In genomic region chr7:138428826-138429225, GRCm38 (mm10) we compare ENCODE assay signal across 10 mouse cellular contexts. TPM values are rescaled to one million over a fixed set of nuclear protein-coding genes. Genes with fewer than 3 reads are reported as not detected.
A peak's percentile ranks its signal among the peaks of the same experiment; 100 is the strongest.
DNase-seq lines count a peak whose midpoint lies in the region; ATAC-seq and TF ChIP-seq lines count a peak whose summit lies in the region.
"Had no signal": no experiment of that assay in that cellular context is flagged by ENCODE, and none has a peak within 500 bp of the region (broad histone marks: within the 10 kb centered on the region; RNA-seq: fewer than 3 reads in every experiment).

No protein-coding gene starts in this region.

- WGBS in forebrain, embryonic 14.5 days, result 40% methylated on average over 1 of the region's 1 CpGs
- WGBS in forebrain, embryonic 12.5 days, result 59% methylated on average over 1 of the region's 1 CpGs
- WGBS in neural tube, embryonic 15.5 days, result 55% methylated on average over 1 of the region's 1 CpGs

- H3K27ac ChIP-seq in forebrain, embryonic 14.5 days (ENCODE audit: low read depth, low read length), result no peak overlapping the region
- H3K27ac ChIP-seq in forebrain, embryonic 12.5 days, result no peak overlapping the region
- H3K27ac ChIP-seq in neural tube, embryonic 15.5 days (replicated peaks), result no peak overlapping the region
- no peak overlapping the region for H3K27ac ChIP-seq in layer of hippocampus, adult 2 months
- H3K27ac ChIP-seq: limb, embryonic 13.5 days had no signal

- H3K4me1 ChIP-seq in forebrain, embryonic 14.5 days (ENCODE audit: control insufficient read depth, insufficient read depth, low read length), result 0 out of 2 replicates have a peak, but pooled peaks cover 3% of the 10 kb centered on the region
- H3K4me1 ChIP-seq in forebrain, embryonic 12.5 days, result peaks cover 7% of the 10 kb centered on the region
- H3K4me1 ChIP-seq in neural tube, embryonic 15.5 days, result no peaks in the 10 kb centered on the region

- TF ChIP-seq CTCF in layer of hippocampus, adult 2 months (conservative IDR thresholded peaks at IDR 0.05), result peak; percentile 77

- no peak overlapping the region for H3K4me2 ChIP-seq in forebrain, embryonic 14.5 days (ENCODE audit: low read length)
- no peak overlapping the region for H3K4me2 ChIP-seq in forebrain, embryonic 12.5 days
- no peak overlapping the region for H3K4me2 ChIP-seq in neural tube, embryonic 15.5 days
- H3K4me2 ChIP-seq: limb, embryonic 13.5 days had no signal

- peak; percentile 27 for DNase-seq in forebrain, embryonic 14.5 days (ENCODE audit: low spot score)
- peak; percentile 23 for DNase-seq in neural tube, embryonic 10.5 days (ENCODE audit: extremely low spot score, low spot score)
- peak; percentile 55 to 59 for DNase-seq in cerebellum, postnatal 36 days
- peak; percentile 44 to 64 for DNase-seq in layer of hippocampus, adult 2 months (ENCODE audit: low spot score in 2 of 2)
- DNase-seq in retina, embryonic 14.5 days (ENCODE audit: low spot score), result peak; percentile 60
- no peak for DNase-seq in thymus, adult 18-20 months

- no peak overlapping the region for H3K9ac ChIP-seq in forebrain, embryonic 14.5 days (ENCODE audit: low read length)
- H3K9ac ChIP-seq in forebrain, embryonic 12.5 days, result no peak overlapping the region
- no peak overlapping the region for H3K9ac ChIP-seq in neural tube, embryonic 15.5 days (replicated peaks)
- H3K9ac ChIP-seq: limb, embryonic 13.5 days had no signal

- ATAC-seq in forebrain, embryonic 14.5 days, result no peak
- ATAC-seq in forebrain, embryonic 12.5 days (ENCODE audit: low FRiP score), result no peak
- no peak for ATAC-seq in neural tube, embryonic 15.5 days (ENCODE audit: low FRiP score)

- no peaks in the 10 kb centered on the region for H3K27me3 ChIP-seq in forebrain, embryonic 14.5 days (replicated peaks; ENCODE audit: control insufficient read depth, insufficient read depth, low read length)
- H3K27me3 ChIP-seq in forebrain, embryonic 12.5 days, result 0 out of 2 replicates have a peak, but pooled peaks cover 2% of the 10 kb centered on the region
- no peaks in the 10 kb centered on the region for H3K27me3 ChIP-seq in neural tube, embryonic 15.5 days (replicated peaks)
- H3K27me3 ChIP-seq: limb, embryonic 13.5 days had no signal

- H3K4me3 ChIP-seq in forebrain, embryonic 14.5 days (ENCODE audit: low read depth, low read length), result no peak overlapping the region
- no peak overlapping the region for H3K4me3 ChIP-seq in forebrain, embryonic 12.5 days (replicated peaks)
- no peak overlapping the region for H3K4me3 ChIP-seq in neural tube, embryonic 15.5 days (replicated peaks)
- no peak overlapping the region for H3K4me3 ChIP-seq in layer of hippocampus, adult 2 months
- H3K4me3 ChIP-seq: limb, embryonic 13.5 days had no signal

- H3K36me3 ChIP-seq in forebrain, embryonic 14.5 days (ENCODE audit: control insufficient read depth, insufficient read depth, low read length), result no peaks in the 10 kb centered on the region
- H3K36me3 ChIP-seq in forebrain, embryonic 12.5 days (replicated peaks), result no peaks in the 10 kb centered on the region
- no peaks in the 10 kb centered on the region for H3K36me3 ChIP-seq in neural tube, embryonic 15.5 days
- H3K36me3 ChIP-seq: limb, embryonic 13.5 days had no signal

- H3K9me3 ChIP-seq in forebrain, embryonic 14.5 days (replicated peaks; ENCODE audit: control insufficient read depth, low read length), result no peaks in the 10 kb centered on the region
- H3K9me3 ChIP-seq in forebrain, embryonic 12.5 days, result no peaks in the 10 kb centered on the region
- H3K9me3 ChIP-seq in neural tube, embryonic 15.5 days (replicated peaks), result no peaks in the 10 kb centered on the region
- H3K9me3 ChIP-seq: limb, embryonic 13.5 days had no signal

RNA-seq across cellular contexts. Expression of gene Tcerg1l, which starts 31.3 kb away (rescaled TPM):
- 5.6 and 9.6 TPM in 2 replicates for polyA plus RNA-seq in forebrain, embryonic 14.5 days (2014; fragmentation: Nextera tagmentation; extraction: Ambion mirVana)
- polyA plus RNA-seq in forebrain, embryonic 12.5 days (2016; fragmentation: Nextera tagmentation; extraction: Ambion mirVana), result 2.4 and 3.8 TPM in 2 replicates
- polyA plus RNA-seq in neural tube, embryonic 15.5 days (2015; fragmentation: Nextera tagmentation; extraction: Ambion mirVana), result 36.2 and 47.5 TPM in 2 replicates
- total RNA-seq in layer of hippocampus, adult 2 months (2021), result 10 to 100 TPM in 1 of 2 experiments, 1 to 10 TPM in 1; 9.7 to 11.4 TPM
- polyA plus RNA-seq: C2C12 had no signal

Comparison
In these comparisons a context has a peak if more than half of its experiments do, and no peak if none do; other contexts are left out.
1. DNase-seq: peak in forebrain, embryonic 14.5 days (single experiment), neural tube, embryonic 10.5 days (single experiment), cerebellum, postnatal 36 days (2 of 2), layer of hippocampus, adult 2 months (2 of 2) and retina, embryonic 14.5 days (single experiment); none in thymus, adult 18-20 months (0 of 2).